Mouse (Mus musculus) liver, embryonic 13.5 days (tissue): ENCODE data around the gene Ryr3. TPM values are rescaled to one million over a fixed set of nuclear protein-coding genes. Genes with fewer than 3 reads are reported as not detected.

Source experiments
- ATAC-seq: fragments of 200-750 bp; cut with Nextera tagmentation; 2 replicates; pipeline ENCODE4 v1.8.0; 2017; ENCODE audit warnings: low read depth, mild to moderate bottlenecking, moderate number of reproducible peaks, moderate library complexity
- DNase-seq: peaks from one replicate; pipeline ENCODE4 v3.0.0; 2022
- H3K27ac ChIP-seq: fragments of 300-500 bp; sonication (generic); 2 replicates; pipeline ENCODE4 v1.5.1; 2015; ENCODE audit warnings: moderate library complexity, mild to moderate bottlenecking, inconsistent platforms
- H3K27me3 ChIP-seq: fragments of 300-500 bp; sonication (generic); 2 replicates; pipeline ENCODE4 v1.6.1; 2015; ENCODE audit warnings: mild to moderate bottlenecking, inconsistent platforms
- H3K36me3 ChIP-seq: fragments of 300-500 bp; sonication (generic); 2 replicates; pipeline ENCODE4 v1.6.1; 2015; ENCODE audit warnings: mild to moderate bottlenecking, inconsistent platforms
- H3K4me1 ChIP-seq: fragments of 300-500 bp; sonication (generic); replicated peaks from 2 replicates; pipeline ENCODE4 v1.6.1; 2015; ENCODE audit warnings: inconsistent platforms
- H3K4me2 ChIP-seq: fragments of 300-500 bp; sonication (generic); 2 replicates; pipeline ENCODE4 v1.6.1; 2015; ENCODE audit warnings: inconsistent platforms, mild to moderate bottlenecking, moderate library complexity
- H3K4me3 ChIP-seq: fragments of 300-500 bp; sonication (generic); replicated peaks from 2 replicates; pipeline ENCODE4 v1.5.1; 2015; ENCODE audit warnings: mild to moderate bottlenecking, inconsistent platforms
- H3K9ac ChIP-seq: fragments of 300-500 bp; sonication (generic); 2 replicates; pipeline ENCODE4 v1.6.1; 2015; ENCODE audit warnings: mild to moderate bottlenecking, inconsistent platforms
- H3K9me3 ChIP-seq: fragments of 300-500 bp; sonication (generic); replicated peaks from 2 replicates; pipeline ENCODE4 v1.6.1; 2016; ENCODE audit warnings: inconsistent platforms
- WGBS: fragments of 180-500 bp; shearing (Covaris S2); methylation state at CpG from one replicate; pipeline ENCODE4 v1.1.7; 2015; ENCODE audit not compliant: insufficient replicate concordance; 5-methylcytosine and 5-hydroxymethylcytosine counted together
- polyA plus RNA-seq: library from polyadenylated mRNA; unstranded; fragments of >200 nt; fragmentation: Nextera tagmentation; extraction: Ambion mirVana; gene quantifications from 2 replicates; pipeline ENCODE4 v1.2.1, GENCODE M21; 2015

The Ryr3 gene
- polyA plus RNA-seq, 1 experiment from 2014 or later, result 0.12 TPM

- Histone ChIP-seq H3K27me3 (no peaks in the 10 kb centered on the region), H3K27ac (no peak overlapping the region), H3K36me3 (no peaks in the 10 kb centered on the region), H3K4me2 (no peak overlapping the region), H3K4me3 (no peak overlapping the region), H3K4me1 (no peaks in the 10 kb centered on the region), H3K9ac (no peak overlapping the region), H3K9me3 (no peaks in the 10 kb centered on the region)
- DNase-seq (no peak), ATAC-seq (no peak)
- 43% methylated on average over 5 of the region's 5 CpGs for WGBS
Measured at GRCm38 (mm10) chr2:112765046-112765445, 451.9 kb downstream of the Ryr3 start.

- H3K27me3 ChIP-seq, result no peaks in the 10 kb centered on the region
Measured at GRCm38 (mm10) chr2:112764274-112764673, 452.6 kb downstream of the Ryr3 start.

GRCm38 (mm10) chr2:112762006-112762405, 454.9 kb downstream of the Ryr3 start:
- Histone ChIP-seq H3K9ac (no peak overlapping the region), H3K27me3 (no peaks in the 10 kb centered on the region), H3K4me1 (no peaks in the 10 kb centered on the region), H3K36me3 (no peaks in the 10 kb centered on the region), H3K27ac (no peak overlapping the region), H3K4me3 (no peak overlapping the region), H3K4me2 (no peak overlapping the region), H3K9me3 (no peaks in the 10 kb centered on the region)
- 55% methylated on average over 2 of the region's 2 CpGs for WGBS
- DNase-seq (no peak), ATAC-seq (no peak)

More at GRCm38 (mm10) chr2:112764274-112764673, 452.6 kb downstream of the Ryr3 start:
- Histone ChIP-seq H3K9ac (no peak overlapping the region), H3K4me2 (no peak overlapping the region), H3K36me3 (no peaks in the 10 kb centered on the region), H3K27ac (no peak overlapping the region), H3K4me3 (no peak overlapping the region), H3K9me3 (no peaks in the 10 kb centered on the region), H3K4me1 (no peaks in the 10 kb centered on the region)
- no peak for DNase-seq
- 15% methylated on average over 5 of the region's 5 CpGs for WGBS
- ATAC-seq, result no peak

GRCm38 (mm10) chr2:112761196-112761913, 455.5 kb downstream of the Ryr3 start:
- no peaks in the 10 kb centered on the region for H3K9me3 ChIP-seq
- no peak overlapping the region for H3K4me3 ChIP-seq
- no peak overlapping the region for H3K27ac ChIP-seq
- no peaks in the 10 kb centered on the region for H3K4me1 ChIP-seq
- no peak overlapping the region for H3K4me2 ChIP-seq
- no peak for DNase-seq
- H3K36me3 ChIP-seq, result no peaks in the 10 kb centered on the region
- H3K9ac ChIP-seq, result no peak overlapping the region
- WGBS, result 65% methylated on average over 6 of the region's 6 CpGs
- H3K27me3 ChIP-seq, result no peaks in the 10 kb centered on the region
- no peak for ATAC-seq

GRCm38 (mm10) chr2:112760692-112761091, 456.2 kb downstream of the Ryr3 start:
- Histone ChIP-seq H3K27ac (no peak overlapping the region), H3K9ac (no peak overlapping the region), H3K4me2 (no peak overlapping the region), H3K27me3 (no peaks in the 10 kb centered on the region), H3K4me3 (no peak overlapping the region), H3K36me3 (no peaks in the 10 kb centered on the region), H3K9me3 (no peaks in the 10 kb centered on the region), H3K4me1 (no peaks in the 10 kb centered on the region)
- no peak for ATAC-seq
- WGBS, result 55% methylated on average over 4 of the region's 4 CpGs
- no peak for DNase-seq

GRCm38 (mm10) chr2:112759678-112760077, 457.2 kb downstream of the Ryr3 start:
- no peaks in the 10 kb centered on the region for H3K4me1 ChIP-seq
- no peaks in the 10 kb centered on the region for H3K27me3 ChIP-seq
- WGBS, result 60% methylated on average over 5 of the region's 5 CpGs
- DNase-seq (no peak), ATAC-seq (no peak)
- H3K36me3 ChIP-seq, result no peaks in the 10 kb centered on the region
- H3K9me3 ChIP-seq, result no peaks in the 10 kb centered on the region
- H3K4me3 ChIP-seq, result no peak overlapping the region
- H3K4me2 ChIP-seq, result no peak overlapping the region
- H3K27ac ChIP-seq, result no peak overlapping the region
- H3K9ac ChIP-seq, result no peak overlapping the region

GRCm38 (mm10) chr2:112758732-112759131, 458.2 kb downstream of the Ryr3 start:
- no peak overlapping the region for H3K4me2 ChIP-seq
- H3K27me3 ChIP-seq, result no peaks in the 10 kb centered on the region
- ATAC-seq (no peak), DNase-seq (no peak)
- no peaks in the 10 kb centered on the region for H3K4me1 ChIP-seq
- H3K4me3 ChIP-seq, result no peak overlapping the region
- 66% methylated on average over 2 of the region's 2 CpGs for WGBS
- no peaks in the 10 kb centered on the region for H3K9me3 ChIP-seq
- H3K9ac ChIP-seq, result no peak overlapping the region
- H3K27ac ChIP-seq, result no peak overlapping the region
- H3K36me3 ChIP-seq, result no peaks in the 10 kb centered on the region

- H3K4me2 ChIP-seq, result no peak overlapping the region
- no peak overlapping the region for H3K9ac ChIP-seq
- H3K4me3 ChIP-seq, result no peak overlapping the region
- no peak overlapping the region for H3K27ac ChIP-seq
- no peaks in the 10 kb centered on the region for H3K27me3 ChIP-seq
- DNase-seq (no peak), ATAC-seq (no peak)
- H3K36me3 ChIP-seq, result no peaks in the 10 kb centered on the region
- no peaks in the 10 kb centered on the region for H3K9me3 ChIP-seq
- WGBS, result 54% methylated on average over 4 of the region's 4 CpGs
- no peaks in the 10 kb centered on the region for H3K4me1 ChIP-seq
Measured at GRCm38 (mm10) chr2:112753316-112753715, 463.6 kb downstream of the Ryr3 start.

GRCm38 (mm10) chr2:112751416-112751815, 465.5 kb downstream of the Ryr3 start:
- H3K27ac ChIP-seq, result no peak overlapping the region
- WGBS, result 54% methylated on average over 5 of the region's 5 CpGs
- H3K36me3 ChIP-seq, result no peaks in the 10 kb centered on the region
- H3K9me3 ChIP-seq, result no peaks in the 10 kb centered on the region
- no peaks in the 10 kb centered on the region for H3K4me1 ChIP-seq
- no peak overlapping the region for H3K9ac ChIP-seq
- H3K27me3 ChIP-seq, result no peaks in the 10 kb centered on the region
- DNase-seq (no peak), ATAC-seq (no peak)
- no peak overlapping the region for H3K4me3 ChIP-seq
- H3K4me2 ChIP-seq, result no peak overlapping the region

GRCm38 (mm10) chr2:112748532-112748931, 468.4 kb downstream of the Ryr3 start:
- ATAC-seq, result no peak
- Histone ChIP-seq H3K27ac (no peak overlapping the region), H3K9ac (no peak overlapping the region), H3K36me3 (no peaks in the 10 kb centered on the region), H3K9me3 (no peaks in the 10 kb centered on the region), H3K27me3 (no peaks in the 10 kb centered on the region), H3K4me1 (no peaks in the 10 kb centered on the region), H3K4me3 (no peak overlapping the region), H3K4me2 (no peak overlapping the region)
- WGBS, result 71% methylated on average over 1 of the region's 1 CpGs
- DNase-seq, result no peak

- no peaks in the 10 kb centered on the region for H3K27me3 ChIP-seq
- no peak overlapping the region for H3K9ac ChIP-seq
- no peaks in the 10 kb centered on the region for H3K9me3 ChIP-seq
- H3K4me2 ChIP-seq, result no peak overlapping the region
- H3K27ac ChIP-seq, result no peak overlapping the region
- H3K36me3 ChIP-seq, result no peaks in the 10 kb centered on the region
- ATAC-seq (no peak), DNase-seq (no peak)
- WGBS, result 57% methylated on average over 2 of the region's 2 CpGs
- H3K4me1 ChIP-seq, result no peaks in the 10 kb centered on the region
- H3K4me3 ChIP-seq, result no peak overlapping the region
Measured at GRCm38 (mm10) chr2:112732942-112733341, 484.0 kb downstream of the Ryr3 start.

- ATAC-seq (no peak), DNase-seq (no peak)
- no peak overlapping the region for H3K9ac ChIP-seq
- H3K36me3 ChIP-seq, result no peaks in the 10 kb centered on the region
- H3K27ac ChIP-seq, result no peak overlapping the region
- no peaks in the 10 kb centered on the region for H3K4me1 ChIP-seq
- H3K4me2 ChIP-seq, result no peak overlapping the region
- H3K4me3 ChIP-seq, result no peak overlapping the region
- WGBS, result 54% methylated on average over 6 of the region's 6 CpGs
- no peaks in the 10 kb centered on the region for H3K27me3 ChIP-seq
- H3K9me3 ChIP-seq, result no peaks in the 10 kb centered on the region
Measured at GRCm38 (mm10) chr2:112727842-112728241, 489.1 kb downstream of the Ryr3 start.
